Mouse (Mus musculus) ovary, adult 2 months (tissue): ENCODE measurements around the gene Slc6a20b. TPM values are rescaled to one million over a fixed set of nuclear protein-coding genes. Genes with fewer than 3 reads are reported as not detected.

ENCODE experiments used
- polyA plus RNA-seq: library from polyadenylated mRNA; depleted of rRNA; stranded (reverse); fragments of >200 nt; gene quantifications from 2 replicates; pipeline ENCODE4 v1.2.3, GENCODE M21; 2012; rRNA removed

Gene Slc6a20b
- polyA plus RNA-seq = 1.1 and 1.7 TPM in 2 replicates

GRCm38 (mm10) chr9:123632281-123632680 is at the start of gene Slc6a20b:
Gene Slc6a20b, minus strand, starts transcription at chr9:123632565.

GRCm38 (mm10) chr9:123678327-123679105 is 46.2 kb upstream of the Slc6a20b start, which contains the start of the genes Ccr9 and Slc6a20a:
Gene Ccr9, plus strand, starts transcription at chr9:123678439.
Gene Slc6a20a, minus strand, starts transcription at chr9:123678885.

Other genes starting within 250 kb of the Slc6a20b start
- 48.8 and 65.1 TPM in 2 replicates for gene Limd1, start 153.9 kb downstream of the Slc6a20b start, polyA plus RNA-seq
- gene Sacm1l, start 102.8 kb downstream of the Slc6a20b start, polyA plus RNA-seq = 3.0 and 3.8 TPM in 2 replicates
- gene Ccr9, start 45.9 kb upstream of the Slc6a20b start, polyA plus RNA-seq = 0.28 and 0.33 TPM in 2 replicates
- 0.38 and 0.71 TPM in 2 replicates for gene Slc6a20a, start 46.3 kb upstream of the Slc6a20b start, polyA plus RNA-seq
- gene Lztfl1, start 85.1 kb upstream of the Slc6a20b start, polyA plus RNA-seq = 1.7 and 2.8 TPM in 2 replicates
- 0.43 and 0.44 TPM in 2 replicates for gene Cxcr6, start 173.9 kb upstream of the Slc6a20b start, polyA plus RNA-seq
- gene Fyco1, start 219.3 kb upstream of the Slc6a20b start, polyA plus RNA-seq = 5.4 and 5.6 TPM in 2 replicates
- 0.48 and 0.59 TPM in 2 replicates for gene Xcr1, start 229.5 kb upstream of the Slc6a20b start, polyA plus RNA-seq